Mouse (Mus musculus) bone marrow, adult 2 months (tissue): ENCODE data around the gene Hsd11b2. TPM values are rescaled to one million over a fixed set of nuclear protein-coding genes. Genes with fewer than 3 reads are reported as not detected.
A peak's percentile ranks its signal among the peaks of the same experiment; 100 is the strongest.

ENCODE experiments used
- H3K27ac ChIP-seq: fragments of 200-500 bp; 2 replicates; pipeline ENCODE4 v1.5.1; 2012; ENCODE audit warnings: low read depth, mild to moderate bottlenecking, control low read depth, inconsistent platforms, low read length; ENCODE audit not compliant: control insufficient read depth, poor library complexity, insufficient read depth
- H3K4me1 ChIP-seq: fragments of 200-500 bp; 2 replicates; pipeline ENCODE4 v1.6.1; 2011; ENCODE audit warnings: low read length; ENCODE audit not compliant: control insufficient read depth, insufficient read depth
- H3K4me3 ChIP-seq: fragments of 200-500 bp; replicated peaks from 2 replicates; pipeline ENCODE3; 2011; ENCODE audit warnings: mild to moderate bottlenecking, low read depth, low read length, control low read depth; ENCODE audit not compliant: control insufficient read depth
- CTCF ChIP-seq: fragments of 200-500 bp; IDR thresholded peaks from 2 replicates; pipeline ENCODE4 v1.5.1; 2011; ENCODE audit warnings: low read length, control low read depth; ENCODE audit not compliant: control insufficient read depth, insufficient read depth
- POLR2A ChIP-seq: fragments of 200-500 bp; IDR thresholded peaks from 2 replicates; pipeline ENCODE4 v1.6.1; 2011; ENCODE audit warnings: low read depth, mild to moderate bottlenecking, control low read depth, low read length, borderline replicate concordance; ENCODE audit not compliant: control insufficient read depth
- WGBS: fragments of 180-500 bp; shearing (Covaris S2); methylation state at CpG from one replicate; pipeline ENCODE4 v1.1.7; 2018; 5-methylcytosine and 5-hydroxymethylcytosine counted together
- polyA plus RNA-seq: library from polyadenylated mRNA; stranded (reverse); fragments of >200 nt; gene quantifications from 2 replicates; pipeline ENCODE4 v1.2.4, GENCODE M21; 2011; ENCODE audit warnings: low replicate concordance; ENCODE audit not compliant: missing spikeins, insufficient read depth, insufficient read length

Gene Hsd11b2
- polyA plus RNA-seq, 1 experiment: 0.82 TPM

DNA sequence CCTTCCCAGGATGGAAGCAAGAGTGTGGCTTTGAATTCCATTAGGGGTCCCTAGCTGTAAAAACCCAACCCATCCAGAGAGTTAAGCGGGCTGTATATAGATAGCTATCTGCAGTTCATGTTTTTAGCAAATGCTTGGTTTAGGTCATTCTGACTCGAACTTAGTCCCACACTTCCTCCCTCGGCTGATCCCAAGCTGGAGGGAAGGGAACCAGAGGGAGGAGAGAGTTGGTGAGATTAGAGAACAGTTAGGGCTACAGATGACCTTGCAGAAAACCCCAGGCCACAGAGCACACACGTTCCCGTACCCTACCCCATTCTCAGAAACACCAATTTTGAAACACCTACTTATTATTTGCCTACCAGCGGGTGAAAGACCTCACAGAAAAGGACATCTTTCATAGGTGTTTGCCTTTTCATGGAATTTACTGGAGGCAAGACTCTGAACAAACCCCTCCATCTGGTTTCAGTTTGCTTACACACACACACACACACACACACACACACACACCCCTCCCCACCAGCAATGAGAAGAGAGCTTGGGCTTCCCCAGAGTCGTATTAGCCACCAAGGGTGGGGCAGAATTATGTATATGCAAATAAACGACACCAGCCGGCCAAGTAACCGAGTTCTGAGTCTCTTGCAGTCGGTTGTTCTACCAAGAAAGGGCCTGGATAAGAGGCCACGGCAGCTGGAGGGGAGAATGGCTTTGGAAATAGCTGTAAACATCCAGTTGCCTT lies 8.4 kb upstream of the Hsd11b2 start:
- H3K27ac ChIP-seq: no peak overlapping the region
- H3K4me1 ChIP-seq: no peaks in the 10 kb centered on the region
- H3K4me3 ChIP-seq: no peak overlapping the region
- WGBS: 30% methylated on average over 12 of the region's 12 CpGs
- TF ChIP-seq POLR2A (no peak), CTCF (no peak)

DNA sequence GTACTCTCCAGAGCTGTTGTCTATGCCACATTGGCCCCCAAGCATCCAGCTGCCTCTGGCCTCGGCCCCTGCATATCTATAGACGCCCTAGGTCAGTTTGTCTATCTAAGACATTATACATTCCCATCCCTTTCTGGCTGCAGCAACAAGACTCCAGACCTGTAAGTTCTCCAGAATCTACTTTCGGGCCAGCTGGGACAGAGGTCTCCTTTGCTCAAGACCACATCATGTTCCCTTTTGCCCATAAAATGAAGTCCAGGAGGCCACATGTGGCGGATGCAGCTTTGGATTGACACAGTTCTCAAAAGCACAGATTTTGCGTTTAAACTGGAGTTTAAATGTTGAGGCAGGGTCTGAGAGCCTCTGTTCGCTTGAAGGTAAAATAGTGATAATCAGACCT lies 4.4 kb upstream of the Hsd11b2 start:
- H3K4me1 ChIP-seq: peaks cover 3% of the 10 kb centered on the region
- TF ChIP-seq POLR2A: no peak
- TF ChIP-seq CTCF: no peak

DNA sequence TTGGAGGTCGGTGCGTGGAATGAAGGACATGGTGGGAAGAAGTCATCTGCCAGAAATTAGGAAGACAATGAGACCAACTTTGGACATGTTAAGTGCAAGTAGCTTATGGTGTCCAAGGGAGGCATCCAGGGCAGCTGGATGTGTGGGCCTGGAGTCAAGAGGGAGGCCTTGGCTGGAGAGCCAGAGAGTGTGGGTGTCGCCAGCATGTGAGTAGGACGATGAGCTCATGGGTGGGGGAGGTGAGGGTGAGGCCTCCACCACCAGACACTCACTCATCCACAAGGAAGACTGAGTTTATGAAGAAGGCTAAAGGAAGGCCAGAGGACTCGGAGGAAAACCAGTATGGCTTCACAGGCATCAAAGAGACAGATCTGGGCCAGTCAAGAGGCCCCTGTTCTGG lies 3.9 kb upstream of the Hsd11b2 start:
- no peak overlapping the region for H3K4me3 ChIP-seq

More for the DNA sequence above, 4.4 kb upstream of the Hsd11b2 start:
- no peak overlapping the region for H3K27ac ChIP-seq
- no peak overlapping the region for H3K4me3 ChIP-seq
- WGBS: 80% methylated on average over 6 of the region's 6 CpGs

GRCm38 (mm10) chr8:105516018-105516645 lies 2.4 kb upstream of the Hsd11b2 start:
- 17% methylated on average over 12 of the region's 12 CpGs for WGBS
- Histone ChIP-seq H3K4me3 (no peak overlapping the region), H3K4me1 (peaks cover 3% of the 10 kb centered on the region), H3K27ac (no peak overlapping the region)
- TF ChIP-seq POLR2A (no peak), CTCF (peak; percentile 95)

More for the DNA sequence above, 3.9 kb upstream of the Hsd11b2 start:
- WGBS: 85% methylated on average over 5 of the region's 5 CpGs
- peaks cover 3% of the 10 kb centered on the region for H3K4me1 ChIP-seq
- no peak for TF ChIP-seq CTCF
- TF ChIP-seq POLR2A: no peak
- no peak overlapping the region for H3K27ac ChIP-seq

DNA sequence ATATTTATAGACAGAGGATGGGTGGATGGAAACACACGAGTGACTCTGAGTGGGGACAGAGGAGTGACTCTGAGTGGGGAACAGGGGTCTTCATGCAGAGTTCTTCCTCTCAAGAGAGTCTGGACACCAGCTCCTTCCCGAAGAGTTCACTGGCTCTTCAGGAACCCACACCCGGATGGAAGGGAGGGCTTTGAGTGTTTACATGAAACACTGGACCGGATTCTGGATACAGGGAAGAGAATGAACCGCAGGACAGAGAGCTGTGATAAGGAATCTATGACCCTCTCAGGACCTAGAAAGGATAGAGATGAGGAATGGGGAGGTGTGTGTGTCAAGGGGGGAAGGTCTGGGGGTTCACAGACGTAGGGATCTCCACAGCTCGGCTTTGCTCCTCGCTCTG lies 1.2 kb upstream of the Hsd11b2 start:
- no peak overlapping the region for H3K4me3 ChIP-seq
- TF ChIP-seq POLR2A (no peak), CTCF (no peak)
- 65% methylated on average over 8 of the region's 8 CpGs for WGBS
- H3K4me1 ChIP-seq: peaks cover 3% of the 10 kb centered on the region
- H3K27ac ChIP-seq: no peak overlapping the region

- H3K27ac ChIP-seq: no peak overlapping the region
- no peak overlapping the region for H3K4me3 ChIP-seq
- TF ChIP-seq POLR2A: no peak
- TF ChIP-seq CTCF: no peak
- H3K4me1 ChIP-seq: peaks cover 3% of the 10 kb centered on the region
- WGBS: 30% methylated on average over 2 of the region's 2 CpGs
These were observed 1.0 kb downstream of the Hsd11b2 start for GRCm38 (mm10) chr8:105519591-105519990.

DNA sequence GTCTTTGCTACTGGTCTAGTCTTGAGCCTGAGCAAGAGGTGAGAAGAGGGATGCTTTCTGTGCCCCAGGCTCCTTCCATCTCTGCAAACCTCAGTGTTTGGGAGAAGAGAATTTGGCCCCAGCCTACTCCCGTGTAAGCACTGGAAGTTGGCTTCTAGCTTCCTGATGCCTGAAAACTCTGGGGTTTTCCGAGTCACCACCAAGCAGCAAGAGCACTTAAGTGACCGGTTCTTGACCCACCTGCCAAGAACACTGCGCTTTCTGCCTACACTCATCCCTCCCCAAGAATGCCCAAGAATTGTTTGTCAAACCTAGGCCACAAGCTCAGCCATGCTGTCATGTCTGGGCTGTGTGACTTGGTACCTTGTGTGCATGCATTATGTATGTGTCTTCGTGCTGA lies 2.0 kb downstream of the Hsd11b2 start:
- no peak for TF ChIP-seq CTCF
- TF ChIP-seq POLR2A: no peak
- WGBS: 90% methylated on average over 5 of the region's 5 CpGs
- H3K4me3 ChIP-seq: no peak overlapping the region
- H3K27ac ChIP-seq: no peak overlapping the region
- H3K4me1 ChIP-seq: peaks cover 3% of the 10 kb centered on the region

DNA sequence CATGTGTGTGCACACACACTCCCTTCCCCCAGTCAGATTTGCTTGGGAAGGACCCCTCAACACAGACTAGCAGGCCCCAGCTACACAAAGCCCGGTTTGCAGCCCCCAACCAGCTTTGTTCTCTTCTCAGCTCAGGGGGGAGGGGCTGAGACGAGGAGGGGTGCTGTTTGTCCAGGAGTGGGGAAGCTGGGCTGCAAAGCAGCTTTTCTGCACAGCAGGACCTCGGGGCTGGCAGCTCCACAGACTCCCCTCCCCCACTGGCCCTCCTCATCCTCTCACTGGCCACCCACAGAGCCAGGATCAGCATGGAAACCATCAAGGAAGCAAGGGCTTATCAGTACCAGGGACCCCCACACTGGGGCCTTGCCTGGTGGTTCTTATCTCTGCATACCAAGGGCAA lies 2.5 kb downstream of the Hsd11b2 start:
- no peak for TF ChIP-seq CTCF
- no peak for TF ChIP-seq POLR2A
- WGBS: 60% methylated on average over 3 of the region's 3 CpGs
- peaks cover 3% of the 10 kb centered on the region for H3K4me1 ChIP-seq
- no peak overlapping the region for H3K4me3 ChIP-seq
- H3K27ac ChIP-seq: no peak overlapping the region
